Mouse (Mus musculus) layer of hippocampus, adult 18-20 months (tissue): ENCODE data around the gene Ddx50. TPM values are rescaled to one million over a fixed set of nuclear protein-coding genes. Genes with fewer than 3 reads are reported as not detected.

Source experiments
- DNase-seq, 2 experiments: peaks; one replicate each; pipeline ENCODE4 v3.0.0; 2022; ENCODE audit warnings: low spot score in 2 of 2
- long read RNA-seq: library from polyadenylated mRNA; stranded (forward); transcript quantifications from one replicate; pipeline ENCODE4 v2.0.0, GENCODE M21; 2021
- total RNA-seq, 2 experiments: library from RNA; stranded (reverse); gene quantifications; 2 replicates each; pipeline ENCODE4 v1.2.3; 2021

Ddx50 gene
- 10 to 100 TPM; 77.2 to 90.3 TPM for total RNA-seq
- long read RNA-seq, transcript Ddx50-201 (15 exons, 2,535 nt), result major isoform, 32 of 54 reads
- long read RNA-seq, partial matches to known transcripts, result 3 of 54 reads
- long read RNA-seq, other reads (novel, unspliced or antisense), result 19 of 54 reads

GRCm38 (mm10) chr10:62650881-62651810 is at the start of gene Ddx50:
Gene Ddx50, minus strand, starts transcription at chr10:62651218.
- peak; percentile 100 for DNase-seq

- no peak for DNase-seq
Observed at GRCm38 (mm10) chr10:62692771-62693170, 41.8 kb upstream of the Ddx50 start.

DNA sequence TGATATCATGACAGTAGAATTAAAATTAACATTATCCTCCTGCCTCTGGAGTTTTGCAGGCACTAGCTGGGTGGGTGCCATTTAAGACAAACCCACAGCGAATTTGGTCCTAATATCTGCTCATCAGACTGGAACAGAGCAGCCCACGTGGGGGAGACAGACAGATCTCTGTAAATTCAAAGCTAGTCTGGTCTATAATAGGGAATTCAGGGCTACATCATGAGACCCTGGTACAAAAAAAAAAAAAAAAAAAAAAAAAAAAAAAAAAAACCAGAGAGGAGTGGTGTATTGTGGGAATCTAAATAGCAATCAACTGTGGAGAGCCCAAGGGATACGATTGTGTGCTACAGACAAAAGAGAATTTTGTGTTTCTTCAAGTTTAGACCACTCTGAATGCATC is 41.2 kb upstream of the Ddx50 start:
- no peak for DNase-seq

DNA sequence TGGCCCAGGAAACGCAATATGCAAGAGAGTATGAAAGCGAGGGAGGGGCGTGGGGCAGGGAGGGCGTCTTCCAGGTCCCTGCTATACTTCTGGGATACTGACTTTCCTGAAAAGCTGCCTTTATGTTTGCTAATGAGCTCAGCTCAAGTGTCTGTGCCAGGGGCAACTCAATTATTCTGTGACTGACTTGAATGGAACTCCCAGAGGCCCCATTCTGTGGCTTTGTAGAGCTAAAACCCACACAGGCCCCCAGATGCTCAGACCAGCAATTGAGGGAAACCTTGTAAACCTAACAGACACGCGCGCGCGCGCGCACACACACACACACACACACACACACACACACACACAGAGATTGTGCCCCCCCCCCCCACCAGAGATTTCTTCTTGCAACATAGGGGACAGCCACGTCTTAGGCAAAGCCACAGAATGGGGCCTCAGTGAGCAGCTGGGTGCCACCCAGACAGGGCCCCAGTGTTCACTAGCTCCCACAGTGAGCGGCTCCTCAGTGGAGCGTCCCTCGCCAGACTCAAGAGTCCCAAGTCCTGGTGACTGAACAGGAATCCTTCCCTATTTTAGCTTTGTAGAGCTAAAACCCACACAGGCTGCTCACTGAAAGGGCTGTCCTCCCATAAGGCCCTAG is 36.1 kb upstream of the Ddx50 start:
- DNase-seq, result no peak

DNA sequence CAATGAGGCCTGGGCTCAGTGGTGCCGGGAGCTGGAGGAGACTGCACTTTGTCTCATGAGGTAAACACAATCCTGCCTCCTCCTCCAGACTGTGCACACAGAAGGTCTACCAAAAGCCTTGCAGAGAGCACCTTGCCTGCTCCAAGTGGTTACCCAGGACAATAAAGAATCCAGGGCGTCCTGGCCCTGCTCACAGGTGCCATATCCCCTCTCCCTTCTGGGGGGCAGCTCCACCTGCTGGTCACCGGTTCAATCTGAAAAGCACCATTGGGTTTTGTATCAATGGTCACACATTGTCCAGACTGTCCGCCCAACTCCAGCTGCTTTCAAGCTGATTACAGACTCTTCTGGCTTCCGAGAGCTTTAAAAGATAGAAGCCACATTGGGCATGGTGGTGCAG is 32.0 kb upstream of the Ddx50 start:
- DNase-seq, result no peak

- DNase-seq, result no peak
Observed at GRCm38 (mm10) chr10:62679833-62680232, 28.8 kb upstream of the Ddx50 start.

GRCm38 (mm10) chr10:62677329-62677728 is 26.3 kb upstream of the Ddx50 start:
- no peak for DNase-seq

GRCm38 (mm10) chr10:62676196-62676595 is 25.2 kb upstream of the Ddx50 start:
- DNase-seq, result no peak

GRCm38 (mm10) chr10:62672359-62672758 is 21.3 kb upstream of the Ddx50 start:
- no peak for DNase-seq

DNA sequence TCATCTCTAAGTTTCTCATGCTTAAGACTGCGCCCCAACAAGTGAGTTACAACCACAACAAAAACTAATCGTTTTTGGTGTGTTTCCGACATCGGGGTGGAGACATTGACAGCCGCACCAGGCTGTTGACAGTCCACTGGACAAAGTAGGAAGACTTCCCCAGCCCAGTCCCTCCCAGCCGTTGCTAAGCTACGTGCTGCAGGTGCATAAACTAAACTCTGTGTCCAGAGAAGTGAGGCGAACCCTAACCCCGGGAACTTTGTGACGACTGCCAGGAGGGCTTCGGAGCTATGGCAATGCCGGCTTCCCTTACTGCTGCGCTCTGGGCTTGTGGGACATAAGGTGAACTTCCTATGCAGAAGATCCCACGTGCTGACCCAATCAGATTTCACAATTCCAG is 18.2 kb upstream of the Ddx50 start:
- no peak for DNase-seq

GRCm38 (mm10) chr10:62668463-62668862 is 17.4 kb upstream of the Ddx50 start:
- no peak for DNase-seq

DNA sequence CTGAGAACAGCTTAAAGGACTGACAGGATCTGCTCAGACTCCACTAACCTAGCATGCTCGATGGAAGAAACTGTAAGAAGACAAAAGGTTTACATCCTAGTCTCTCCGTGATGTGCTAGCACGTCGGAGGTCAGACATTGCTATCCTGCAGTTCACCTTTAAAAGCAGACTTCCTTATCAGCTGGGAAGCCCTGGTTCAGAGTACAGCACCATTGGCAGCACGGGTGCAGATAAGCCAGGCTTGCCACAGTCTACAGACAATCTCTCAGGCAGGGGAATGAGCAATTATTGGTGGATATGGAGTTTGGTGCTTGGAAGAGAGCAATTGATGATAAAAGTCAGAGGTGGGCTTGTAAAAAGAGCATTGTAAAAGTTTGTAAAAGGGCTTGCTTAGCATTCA is 17.0 kb upstream of the Ddx50 start:
- no peak for DNase-seq

- no peak for DNase-seq
Observed at GRCm38 (mm10) chr10:62664963-62665590, 14.1 kb upstream of the Ddx50 start.

GRCm38 (mm10) chr10:62664171-62664570 is 13.2 kb upstream of the Ddx50 start:
- DNase-seq, result no peak

DNA sequence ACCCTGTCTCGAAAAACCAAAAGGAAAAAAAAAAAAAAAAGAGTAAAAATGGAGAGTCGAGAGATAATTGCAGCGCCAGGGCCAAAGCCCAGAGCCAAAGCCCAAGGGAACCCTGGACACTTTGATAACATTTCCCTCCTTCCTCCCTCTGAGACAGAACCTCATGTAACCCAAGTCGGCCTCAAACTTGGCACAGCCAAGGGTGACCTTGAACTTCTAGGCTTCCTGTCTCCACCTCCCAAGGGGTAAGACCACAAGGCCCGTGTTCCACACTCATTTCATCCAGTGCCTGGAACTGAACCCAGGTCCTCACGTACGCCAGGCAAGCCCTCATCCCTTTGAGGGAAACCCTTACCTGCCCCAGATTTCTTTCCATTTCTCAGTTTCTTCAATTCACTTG is 5.7 kb upstream of the Ddx50 start:
- no peak for DNase-seq

DNA sequence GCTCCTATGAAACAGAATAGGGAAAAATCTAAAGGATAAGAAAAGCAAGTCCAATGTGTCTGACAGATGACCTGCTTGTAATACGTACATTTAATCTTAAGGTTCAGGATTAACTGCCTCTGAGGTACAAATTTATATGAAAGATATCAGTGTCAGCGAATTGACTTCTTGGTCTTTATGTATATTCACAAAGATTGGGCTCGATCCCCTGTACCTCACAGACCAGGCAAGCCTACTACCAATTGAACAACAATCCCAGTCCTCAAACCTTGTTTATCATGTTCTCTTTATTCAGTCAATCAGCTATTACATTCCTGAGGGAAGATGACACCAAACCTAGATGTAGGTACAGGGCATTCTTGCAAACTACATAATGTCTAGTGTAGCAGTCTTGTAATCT is 943 bp upstream of the Ddx50 start:
- DNase-seq, result no peak

DNA sequence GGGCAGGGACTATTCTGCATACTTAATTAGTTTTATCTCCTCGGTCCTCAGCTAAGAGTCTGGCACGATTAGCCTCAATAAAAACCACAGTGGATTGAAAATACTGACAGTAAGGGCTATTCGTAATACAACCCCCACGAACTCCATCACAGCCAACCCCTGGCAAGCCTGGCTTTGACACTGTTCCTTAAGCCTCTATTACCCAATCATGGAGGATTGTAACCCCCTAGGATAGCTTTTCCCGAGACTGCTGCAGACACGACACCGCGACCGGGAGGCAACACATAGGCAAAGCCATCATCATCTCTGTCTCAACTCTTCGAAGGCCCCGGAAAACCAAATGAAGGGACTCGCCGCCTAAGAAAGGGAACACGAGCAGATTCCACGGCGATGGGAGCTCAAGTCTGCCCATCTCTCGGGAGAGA is 648 bp downstream of the Ddx50 start:
- DNase-seq, result peak; percentile 5 to 34

DNA sequence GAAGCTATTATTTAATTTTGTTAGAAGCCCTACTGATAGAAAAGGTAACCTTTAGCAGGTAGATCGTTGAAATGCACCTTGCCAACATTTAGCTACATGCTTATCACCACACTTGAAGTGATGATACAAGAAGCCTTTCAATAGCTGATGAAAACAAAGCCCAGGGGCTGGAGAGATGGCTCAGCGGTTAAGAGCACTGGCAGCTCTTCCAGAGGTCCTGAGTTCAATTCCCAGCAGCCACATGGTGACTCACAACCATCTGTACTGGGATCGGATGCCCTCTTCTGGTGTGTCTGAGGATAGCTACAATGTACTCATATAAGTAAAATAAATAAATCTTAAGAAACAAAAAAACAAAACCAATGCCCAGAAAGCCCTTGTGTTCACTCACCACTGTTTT is 46.9 kb downstream of the Ddx50 start:
- DNase-seq, result no peak

GRCm38 (mm10) chr10:62603233-62604030 is 47.6 kb downstream of the Ddx50 start:
- no peak for DNase-seq

GRCm38 (mm10) chr10:62602177-62603040 is 48.6 kb downstream of the Ddx50 start, which contains the start of gene Ddx21:
Gene Ddx21, minus strand, starts transcription at chr10:62602281.
- peak; percentile 86 to 91 for DNase-seq
